Mouse (Mus musculus): ENCODE measurements around the gene Rab34.
"Not testable (repeated sequence)": the region's sequence is repeated elsewhere in the genome, so short reads cannot be mapped to it uniquely, and the experiment has no call there.

Rab34 gene

DNA sequence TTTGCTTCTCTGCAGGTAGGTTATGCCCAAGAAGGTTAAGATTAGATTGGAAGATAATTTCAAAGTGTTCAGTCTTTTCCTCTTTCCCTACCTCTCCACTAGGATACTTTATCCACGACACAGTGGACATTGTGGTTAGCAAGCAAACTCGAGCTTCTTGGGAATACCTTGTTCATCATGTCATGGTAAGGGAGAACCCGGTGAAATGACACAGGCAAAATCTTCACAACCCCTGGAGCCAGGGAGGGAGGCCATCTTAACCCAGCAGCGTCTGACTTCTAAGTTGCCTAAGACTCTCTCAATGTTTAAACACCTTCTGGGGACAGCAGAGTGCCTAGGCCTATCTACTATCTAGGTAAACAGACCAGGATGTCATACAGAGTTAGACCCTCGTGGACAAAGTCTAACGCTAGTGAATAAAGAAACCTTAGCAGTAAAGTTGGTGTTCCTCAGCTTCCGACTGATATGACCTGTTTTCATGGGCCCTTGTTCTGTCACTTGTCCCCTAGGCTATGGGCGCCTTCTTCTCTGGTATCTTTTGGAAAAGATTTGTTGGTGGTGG is 8.7 kb upstream of the Rab34 start:
- no peak for DNase-seq (ENCODE audit: extremely low read depth, insufficient read length, low spot score)

GRCm38 (mm10) chr11:78180081-78180761 is 8.0 kb upstream of the Rab34 start:
- DNase-seq (ENCODE audit: extremely low read depth, insufficient read length, low spot score): no peak

- no peak for DNase-seq (ENCODE audit: extremely low read depth, insufficient read length, low spot score)
These were observed 6.3 kb upstream of the Rab34 start for GRCm38 (mm10) chr11:78181830-78182357.

DNA sequence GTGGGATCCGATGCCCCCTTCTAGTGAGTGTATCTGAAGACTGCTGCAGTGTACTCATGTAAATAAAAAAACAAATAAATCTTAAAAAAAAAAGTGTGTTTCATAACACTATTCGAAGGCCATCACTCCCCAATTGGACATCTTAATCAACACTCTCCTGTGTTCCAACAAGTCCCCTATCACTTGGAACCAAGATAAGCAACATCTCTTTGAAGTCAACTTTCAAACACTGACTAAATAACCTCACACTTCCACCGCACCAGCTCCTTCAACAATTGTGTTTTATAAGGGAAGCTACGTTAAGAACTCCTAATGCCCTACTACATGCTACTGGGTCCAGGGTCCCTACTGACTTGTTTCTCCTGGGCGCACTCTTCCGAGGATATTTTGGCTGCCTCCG is 5.8 kb upstream of the Rab34 start:
- no peak for DNase-seq (ENCODE audit: extremely low read depth, insufficient read length, low spot score)

DNA sequence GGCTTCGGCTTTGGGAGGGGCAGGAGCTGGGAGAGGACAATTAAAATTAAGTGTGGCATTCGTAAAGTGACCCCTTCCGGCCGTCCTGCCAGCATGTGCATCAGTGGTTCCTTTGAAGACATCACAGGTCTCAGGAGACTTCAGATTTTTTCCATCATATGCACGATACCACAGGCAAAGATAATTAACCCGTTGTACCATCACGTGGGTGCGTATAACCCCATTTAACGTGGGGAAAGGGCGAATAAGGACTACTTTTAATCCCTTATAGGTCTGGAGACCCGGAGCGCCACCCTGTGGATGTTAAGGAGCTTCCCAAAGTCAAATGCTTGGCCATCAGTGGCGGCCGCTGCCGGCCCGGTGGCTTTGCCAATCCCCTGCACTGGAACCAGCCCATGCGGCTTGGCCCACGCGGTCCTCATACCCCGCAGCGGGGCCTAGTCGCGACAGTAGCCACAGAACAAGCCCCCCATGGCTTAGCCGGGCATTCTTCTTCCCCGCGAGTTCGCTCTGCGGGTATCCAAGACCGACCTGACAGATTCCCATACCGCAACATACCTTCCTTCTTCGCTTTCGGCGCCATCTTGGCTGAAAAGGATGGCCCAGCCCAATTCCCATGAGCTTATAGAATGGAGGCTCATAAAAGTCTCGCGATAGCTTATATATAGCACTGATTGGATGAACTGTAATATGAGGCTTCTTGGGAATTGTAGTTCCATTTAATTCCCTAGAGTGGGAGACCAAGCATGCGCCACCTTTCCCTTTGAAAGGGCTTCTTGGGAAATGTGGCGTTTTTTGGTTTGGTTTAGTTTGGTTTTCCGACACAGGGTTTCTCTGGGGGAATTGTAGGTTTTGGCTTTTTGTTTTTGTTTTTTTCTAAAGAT is 5.0 kb upstream of the Rab34 start, which contains the start of gene Rpl23a:
Gene Rpl23a, minus strand, starts transcription at position 624 of the 884 bp plus-strand sequence.
- peak; percentile 87 for DNase-seq (ENCODE audit: extremely low read depth, insufficient read length, low spot score)

DNA sequence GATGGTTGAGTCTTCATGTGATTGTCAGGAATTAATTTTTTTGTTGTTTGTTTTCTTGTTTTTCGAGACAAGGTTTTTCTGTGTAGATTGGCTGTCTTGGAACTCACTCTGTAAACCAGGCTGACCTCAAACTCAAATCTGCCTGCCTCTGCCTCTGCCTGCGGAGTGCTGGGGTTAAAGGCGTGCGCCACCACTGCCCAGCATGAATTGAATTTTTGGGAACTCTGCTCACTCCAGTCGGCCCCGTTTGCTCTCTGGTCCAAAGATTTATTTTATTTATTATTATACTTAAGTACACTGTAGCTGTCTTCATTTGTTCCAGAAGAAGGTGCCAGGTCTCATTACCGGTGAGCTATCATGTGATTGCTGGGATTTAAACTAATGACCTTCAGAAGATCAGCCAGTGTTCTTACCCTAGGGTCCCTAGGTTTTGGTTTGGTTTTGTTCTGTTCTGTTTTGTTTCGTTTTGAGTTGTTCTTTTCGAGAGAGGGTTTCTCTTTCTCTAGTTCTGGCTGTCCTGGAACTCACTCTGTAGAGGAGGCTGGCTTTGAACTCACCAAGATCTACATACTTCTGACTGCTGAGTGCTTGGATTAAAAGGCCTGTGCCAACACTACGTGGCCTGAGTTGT is 4.2 kb upstream of the Rab34 start:
- DNase-seq (ENCODE audit: extremely low read depth, insufficient read length, low spot score): no peak

GRCm38 (mm10) chr11:78184702-78185101 is 3.5 kb upstream of the Rab34 start:
- not testable (repeated sequence) for DNase-seq (ENCODE audit: extremely low read depth, insufficient read length, low spot score)

DNA sequence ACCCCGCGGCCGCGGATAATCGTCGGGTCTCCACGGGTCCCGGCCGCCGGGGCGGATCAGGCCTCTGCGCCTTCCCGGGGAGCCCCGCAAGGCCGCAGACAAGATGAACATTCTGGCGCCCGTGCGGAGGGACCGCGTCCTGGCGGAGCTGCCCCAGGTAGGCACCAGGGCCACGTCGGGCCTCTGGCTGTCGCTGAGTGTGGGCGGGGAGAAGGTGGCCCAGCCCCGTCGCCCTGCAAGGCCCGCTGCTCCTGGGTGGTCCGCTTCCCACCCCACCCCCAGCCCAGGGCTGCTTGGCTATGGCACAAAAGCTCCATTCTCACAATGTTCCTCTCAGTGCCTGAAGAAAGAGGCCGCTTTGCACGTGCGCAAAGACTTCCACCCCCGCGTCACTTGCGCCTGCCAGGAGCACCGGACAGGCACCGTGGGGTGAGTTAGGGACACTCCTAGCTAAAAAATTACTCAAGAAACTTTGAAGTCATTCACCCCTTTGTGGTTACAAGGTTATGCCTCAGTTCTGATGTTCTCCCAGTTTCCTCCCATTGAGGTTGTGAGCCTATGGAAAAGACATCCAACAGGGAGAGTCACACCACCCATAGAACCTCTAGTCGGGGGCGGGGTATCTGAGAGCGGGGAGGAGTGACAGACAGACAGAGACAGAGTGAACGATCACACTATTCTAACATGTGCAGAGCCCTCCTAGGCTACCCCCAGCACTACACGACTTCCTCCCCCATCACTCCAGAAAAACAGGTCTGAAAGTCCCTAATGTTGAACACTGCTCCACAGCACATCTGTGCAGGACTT is 1.2 kb downstream of the Rab34 start:
- peak; percentile 82 for DNase-seq (ENCODE audit: extremely low read depth, insufficient read length, low spot score)

DNA sequence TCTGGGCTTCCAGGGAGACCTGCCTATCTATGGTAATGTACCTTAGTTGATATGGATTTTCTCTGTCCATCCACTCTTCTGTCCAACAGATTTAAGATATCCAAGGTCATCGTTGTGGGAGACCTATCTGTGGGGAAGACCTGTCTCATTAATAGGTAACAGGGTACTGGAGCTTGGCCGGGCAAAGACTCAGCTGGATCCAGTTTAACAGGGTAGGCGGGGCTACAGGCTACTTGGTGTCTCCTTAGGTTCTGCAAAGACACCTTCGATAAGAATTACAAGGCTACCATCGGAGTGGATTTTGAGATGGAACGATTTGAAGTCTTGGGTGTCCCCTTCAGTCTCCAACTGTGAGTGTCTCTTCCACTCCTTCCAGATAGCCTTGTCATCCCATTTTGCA is 1.8 kb downstream of the Rab34 start:
- no peak for DNase-seq (ENCODE audit: extremely low read depth, insufficient read length, low spot score)

- no peak for DNase-seq (ENCODE audit: extremely low read depth, insufficient read length, low spot score)
These were observed 4.9 kb downstream of the Rab34 start, which contains the start of gene Proca1 for GRCm38 (mm10) chr11:78193113-78193512. Gene Proca1, plus strand, starts transcription at chr11:78193392.

DNA sequence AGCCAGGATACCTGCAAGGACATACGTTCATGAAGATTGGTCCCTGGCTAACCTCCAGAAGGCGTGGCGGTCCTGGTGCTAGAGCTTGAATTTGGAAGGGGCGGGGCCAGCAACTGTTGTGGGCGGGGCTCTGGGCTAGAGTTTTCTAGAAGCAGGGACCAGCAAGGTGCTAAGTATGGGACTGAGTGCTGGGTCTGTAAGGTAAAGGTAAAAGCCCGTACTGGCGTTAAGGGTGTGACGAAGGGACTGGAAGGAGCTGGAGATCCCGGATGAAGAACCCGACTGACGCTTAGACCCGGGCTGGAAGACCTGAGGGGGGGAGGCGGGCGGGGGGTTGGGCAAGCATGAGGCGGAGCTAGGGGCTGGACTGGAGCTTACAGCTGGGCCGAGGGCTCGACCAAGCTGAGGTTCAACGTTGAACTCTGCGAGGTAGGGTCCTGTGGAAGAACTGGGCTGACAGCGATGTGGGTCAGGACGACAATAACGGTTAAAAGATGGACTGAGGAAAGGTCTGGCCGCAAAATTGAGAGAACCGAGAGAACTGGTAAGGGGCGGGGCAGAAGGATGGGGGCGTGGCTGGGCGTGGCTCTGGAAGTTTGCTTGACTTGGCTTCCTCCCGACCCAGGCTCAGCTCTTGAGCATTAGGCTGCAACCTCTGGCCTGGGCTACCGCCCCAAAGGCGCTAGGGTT is 6.3 kb downstream of the Rab34 start:
- DNase-seq (ENCODE audit: extremely low read depth, insufficient read length, low spot score): no peak

DNA sequence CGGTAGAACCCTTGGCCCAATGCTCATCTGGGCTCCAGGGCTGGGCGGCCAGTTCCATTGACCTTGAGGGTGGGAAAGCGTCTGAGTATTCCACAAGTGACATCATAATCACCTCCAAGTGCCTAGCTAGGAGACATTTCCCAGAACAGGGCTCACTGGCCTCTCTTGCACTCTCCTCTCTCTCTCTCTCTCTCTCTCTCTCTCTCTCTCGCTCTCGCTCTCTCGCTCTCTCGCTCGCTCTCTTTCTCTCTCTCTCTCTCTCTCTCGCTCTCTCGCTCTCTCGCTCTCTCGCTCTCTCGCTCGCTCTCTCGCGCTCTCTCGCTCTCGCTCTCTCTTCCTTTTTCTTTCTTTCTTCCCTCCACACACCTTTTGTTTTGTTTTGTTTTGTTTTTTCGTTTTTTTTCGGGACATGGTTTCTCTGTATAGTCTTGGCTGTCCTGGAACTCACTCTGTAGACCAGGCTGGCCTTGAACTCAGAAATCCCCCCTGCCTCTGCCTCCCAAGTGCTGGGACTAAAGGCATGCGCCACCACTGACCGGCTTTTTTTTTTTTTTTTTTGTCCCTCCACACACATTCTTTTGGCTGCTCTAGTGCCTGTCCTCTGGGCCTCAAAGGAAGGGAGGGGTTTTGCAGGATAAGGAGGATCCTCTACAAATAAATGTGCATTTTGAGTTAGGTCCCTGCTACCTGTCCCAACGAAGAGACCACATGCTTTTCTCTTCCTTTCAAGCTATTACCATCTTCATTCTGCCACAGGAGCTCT is 7.1 kb downstream of the Rab34 start:
- no peak for DNase-seq (ENCODE audit: extremely low read depth, insufficient read length, low spot score)

GRCm38 (mm10) chr11:78202372-78202771 is 14.1 kb downstream of the Rab34 start:
- no peak for DNase-seq (ENCODE audit: extremely low read depth, insufficient read length, low spot score)

GRCm38 (mm10) chr11:78204287-78204686 is 16.1 kb downstream of the Rab34 start:
- no peak for DNase-seq (ENCODE audit: extremely low read depth, insufficient read length, low spot score)

DNA sequence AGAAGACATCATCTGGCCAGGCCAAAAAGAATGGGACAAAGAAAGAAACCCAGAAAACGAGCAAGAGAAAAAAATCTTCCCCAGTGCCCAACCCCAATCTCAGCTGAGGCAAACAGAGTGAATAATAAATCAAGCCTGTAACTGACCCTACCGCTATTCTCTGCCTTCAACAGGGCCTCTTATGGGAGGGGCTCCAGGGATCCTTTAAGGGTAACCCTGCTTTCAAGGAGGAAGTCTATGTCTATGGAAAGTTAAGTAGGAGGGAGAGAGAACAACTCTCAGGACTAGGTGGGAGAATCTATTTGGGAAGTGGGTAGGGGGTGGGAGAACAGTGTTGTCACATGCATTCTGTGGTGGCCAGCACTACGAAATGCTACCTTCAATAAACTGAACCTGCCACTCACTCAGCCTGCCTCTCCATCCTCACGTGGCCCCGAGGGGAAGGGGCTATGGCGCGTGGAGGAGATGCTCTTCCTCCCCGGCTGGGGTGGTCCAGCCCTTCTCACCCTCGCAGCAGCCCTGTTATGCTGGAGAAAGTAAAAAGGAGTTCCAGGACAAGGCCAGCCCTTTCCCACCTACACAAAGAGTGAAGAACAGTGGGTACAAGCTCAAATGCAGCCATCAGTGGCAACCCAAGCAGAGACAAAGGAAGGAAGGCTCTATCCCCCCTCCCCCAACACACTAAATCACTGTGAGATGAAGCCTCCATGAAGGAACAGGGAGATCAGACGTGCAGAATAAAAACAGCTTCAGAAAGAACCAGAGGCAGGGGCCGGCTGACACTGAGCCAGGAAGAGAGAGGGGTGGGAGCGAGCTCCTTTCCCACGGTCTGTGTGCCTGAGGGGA is 17.4 kb downstream of the Rab34 start:
- no peak for DNase-seq (ENCODE audit: extremely low read depth, insufficient read length, low spot score)

DNA sequence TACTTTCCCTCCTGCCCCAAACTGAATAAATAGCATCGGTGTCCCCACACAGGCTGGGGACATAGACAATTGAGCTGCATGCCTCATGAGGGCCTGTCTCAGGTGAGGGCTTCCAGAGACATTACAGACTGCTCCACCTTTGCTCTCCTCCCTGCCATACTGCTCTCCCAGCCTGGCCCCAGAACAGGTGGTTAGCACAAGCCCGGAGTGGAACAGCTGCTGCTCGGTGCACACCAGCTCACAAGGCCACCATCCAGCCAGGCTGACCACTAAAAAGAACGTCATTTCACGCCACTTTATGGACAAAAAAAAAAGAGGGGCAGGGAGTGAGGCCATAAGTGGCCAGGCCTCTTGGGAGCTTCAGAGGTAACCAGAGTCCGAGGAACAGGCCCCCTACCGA is 19.0 kb downstream of the Rab34 start:
- DNase-seq (ENCODE audit: extremely low read depth, insufficient read length, low spot score): no peak

- DNase-seq (ENCODE audit: extremely low read depth, insufficient read length, low spot score): no peak
These were observed 21.7 kb downstream of the Rab34 start for GRCm38 (mm10) chr11:78209886-78210285.

- no peak for DNase-seq (ENCODE audit: extremely low read depth, insufficient read length, low spot score)
These were observed 22.4 kb downstream of the Rab34 start for GRCm38 (mm10) chr11:78210615-78211014.
